Mouse (Mus musculus) kidney, postnatal 0 days (tissue): Measurements from ENCODE around the gene Cd69. TPM values are rescaled to one million over a fixed set of nuclear protein-coding genes. Genes with fewer than 3 reads are reported as not detected.

Experiments
- ATAC-seq: fragments of 200-750 bp; cut with Nextera tagmentation; replicated peaks from 2 replicates; pipeline ENCODE4 v1.8.0; 2017; ENCODE audit warnings: low read depth, moderate number of reproducible peaks, moderate TSS enrichment, moderate library complexity; ENCODE audit not compliant: low FRiP score
- DNase-seq: peaks from one replicate; pipeline ENCODE4 v3.0.0-alpha.2; 2016; ENCODE audit warnings: low spot score
- H3K27ac ChIP-seq: fragments of 300-500 bp; sonication (generic); 2 replicates; pipeline ENCODE4 v1.5.1; 2014; ENCODE audit warnings: mild to moderate bottlenecking
- H3K27me3 ChIP-seq: fragments of 300-500 bp; sonication (generic); 2 replicates; pipeline ENCODE4 v1.6.1; 2014; ENCODE audit warnings: low read length, mixed read lengths; ENCODE audit not compliant: insufficient read depth
- H3K36me3 ChIP-seq: fragments of 300-500 bp; sonication (generic); 2 replicates; pipeline ENCODE4 v1.6.1; 2014; ENCODE audit warnings: low read length, mixed read lengths; ENCODE audit not compliant: insufficient read depth
- H3K4me1 ChIP-seq: fragments of 300-500 bp; sonication (generic); replicated peaks from 2 replicates; pipeline ENCODE4 v1.6.1; 2014; ENCODE audit warnings: antibody characterized with exemption, low read length, mixed read lengths; ENCODE audit not compliant: insufficient read depth
- H3K4me2 ChIP-seq: fragments of 300-500 bp; sonication (generic); 2 replicates; pipeline ENCODE4 v1.6.1; 2014; ENCODE audit warnings: mild to moderate bottlenecking, low read length, moderate library complexity, mixed read lengths
- H3K4me3 ChIP-seq: fragments of 300-500 bp; sonication (generic); replicated peaks from 2 replicates; pipeline ENCODE4 v1.5.1; 2014; ENCODE audit warnings: low read depth, low read length
- H3K9ac ChIP-seq: fragments of 300-500 bp; sonication (generic); 2 replicates; pipeline ENCODE4 v1.6.1; 2014; ENCODE audit warnings: low read depth, low read length
- H3K9me3 ChIP-seq: fragments of 300-500 bp; sonication (generic); replicated peaks from 2 replicates; pipeline ENCODE4 v1.6.1; 2016; ENCODE audit warnings: low read length, inconsistent platforms, mixed read lengths
- CTCF ChIP-seq: IDR thresholded peaks from 2 replicates; pipeline ENCODE4 v1.5.1; 2016; ENCODE audit warnings: antibody characterized with exemption, low read depth, mild to moderate bottlenecking, moderate library complexity
- WGBS: fragments of 180-500 bp; shearing (Covaris S2); extraction: QIAGEN DNeasy Blood & Tissue Kit; methylation state at CpG from one replicate; pipeline ENCODE4 v1.1.7; 2014; 5-methylcytosine and 5-hydroxymethylcytosine counted together
- polyA plus RNA-seq: library from polyadenylated mRNA; unstranded; fragments of >200 nt; fragmentation: Nextera tagmentation; extraction: Ambion mirVana; gene quantifications from 2 replicates; pipeline ENCODE4 v1.2.1, GENCODE M21; 2015

Gene Cd69
- polyA plus RNA-seq, 1 experiment from 2014 or later = not detected

DNA sequence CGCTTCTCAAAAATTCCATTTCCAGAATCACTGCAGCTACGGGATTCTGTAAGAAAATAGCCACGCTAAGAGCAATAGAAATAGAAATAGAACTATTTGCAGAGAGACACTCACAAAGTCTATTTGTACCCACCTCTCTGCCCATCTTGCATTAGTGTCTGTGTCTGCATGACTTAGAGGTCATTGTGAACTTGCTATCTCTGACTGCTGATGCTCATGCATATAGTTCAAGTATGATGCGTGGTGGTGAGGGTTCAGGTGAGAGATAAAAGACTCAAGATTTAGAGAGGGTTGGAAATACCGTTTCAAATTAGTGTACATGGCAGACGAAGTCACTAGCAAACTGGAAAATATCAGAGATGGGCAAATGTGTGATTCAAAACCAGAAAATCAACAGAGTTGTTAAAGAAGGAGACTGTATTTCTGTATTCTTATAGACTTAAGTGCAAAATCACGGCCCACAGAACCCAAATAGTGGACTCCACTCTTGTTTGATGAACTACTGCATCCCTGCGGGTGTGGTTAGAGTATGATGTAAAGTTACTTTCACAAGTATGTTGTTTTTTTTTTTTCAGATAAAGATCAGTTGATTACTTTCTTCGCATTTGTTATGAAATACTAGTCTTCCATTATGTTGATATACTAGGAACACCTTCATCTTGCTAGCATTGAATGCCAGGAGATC, 35.5 kb downstream of the Cd69 start:
- no peak for TF ChIP-seq CTCF
- H3K4me1 ChIP-seq = 0 out of 2 replicates have a peak, but pooled peaks cover 6% of the 10 kb centered on the region
- ATAC-seq = no peak
- no peak overlapping the region for H3K27ac ChIP-seq
- DNase-seq = no peak
- 86% methylated on average over 9 of the region's 9 CpGs for WGBS
- H3K4me2 ChIP-seq = no peak overlapping the region
- no peak overlapping the region for H3K4me3 ChIP-seq
- no peaks in the 10 kb centered on the region for H3K9me3 ChIP-seq
- no peaks in the 10 kb centered on the region for H3K27me3 ChIP-seq
- no peak overlapping the region for H3K9ac ChIP-seq
- no peaks in the 10 kb centered on the region for H3K36me3 ChIP-seq

DNA sequence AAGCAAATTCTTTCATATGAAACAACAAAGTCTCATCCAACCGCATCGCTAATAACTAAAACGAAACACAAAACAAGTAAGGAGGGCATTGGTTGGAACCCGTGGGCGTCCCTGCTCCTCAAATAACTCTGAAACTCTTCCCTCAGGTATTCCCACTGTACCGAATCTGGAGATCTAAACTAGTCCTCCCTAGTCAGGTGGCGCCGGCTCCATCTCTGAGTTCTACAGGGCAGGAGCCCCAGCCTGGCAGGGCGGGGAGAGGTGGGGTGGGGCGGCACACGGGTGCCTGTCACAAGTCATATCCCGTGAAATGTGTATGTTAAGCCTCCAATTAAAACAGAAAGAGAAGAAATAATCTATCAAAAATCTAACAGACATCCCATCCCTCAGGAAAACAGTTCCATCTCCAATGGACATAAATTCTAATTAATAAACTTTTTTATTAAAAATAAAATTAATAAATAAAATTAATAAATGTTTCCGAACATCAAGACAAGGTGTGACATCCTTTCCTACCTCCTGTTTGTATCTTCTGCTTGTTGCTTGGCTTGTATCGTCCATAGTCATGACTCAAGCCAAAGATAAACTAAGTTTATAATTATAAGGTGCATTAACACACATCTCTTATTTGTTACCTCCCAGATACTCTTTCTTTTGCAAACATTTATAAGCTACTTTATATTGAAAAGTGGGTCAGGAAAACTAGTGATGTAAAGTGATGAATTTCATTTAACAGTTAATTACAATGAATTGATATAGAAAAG, 36.8 kb downstream of the Cd69 start:
- H3K4me2 ChIP-seq = peak overlapping the region; percentile 71
- DNase-seq (no peak), ATAC-seq (peak; percentile 73)
- H3K27ac ChIP-seq = peak overlapping the region; percentile 88
- 10% methylated on average over 14 of the region's 14 CpGs for WGBS
- peak overlapping the region; percentile 62 for H3K4me3 ChIP-seq
- no peaks in the 10 kb centered on the region for H3K27me3 ChIP-seq
- no peaks in the 10 kb centered on the region for H3K36me3 ChIP-seq
- H3K4me1 ChIP-seq = 0 out of 2 replicates have a peak, but pooled peaks cover 9% of the 10 kb centered on the region
- H3K9me3 ChIP-seq = no peaks in the 10 kb centered on the region
- peak overlapping the region; percentile 68 for H3K9ac ChIP-seq
- TF ChIP-seq CTCF = no peak

DNA sequence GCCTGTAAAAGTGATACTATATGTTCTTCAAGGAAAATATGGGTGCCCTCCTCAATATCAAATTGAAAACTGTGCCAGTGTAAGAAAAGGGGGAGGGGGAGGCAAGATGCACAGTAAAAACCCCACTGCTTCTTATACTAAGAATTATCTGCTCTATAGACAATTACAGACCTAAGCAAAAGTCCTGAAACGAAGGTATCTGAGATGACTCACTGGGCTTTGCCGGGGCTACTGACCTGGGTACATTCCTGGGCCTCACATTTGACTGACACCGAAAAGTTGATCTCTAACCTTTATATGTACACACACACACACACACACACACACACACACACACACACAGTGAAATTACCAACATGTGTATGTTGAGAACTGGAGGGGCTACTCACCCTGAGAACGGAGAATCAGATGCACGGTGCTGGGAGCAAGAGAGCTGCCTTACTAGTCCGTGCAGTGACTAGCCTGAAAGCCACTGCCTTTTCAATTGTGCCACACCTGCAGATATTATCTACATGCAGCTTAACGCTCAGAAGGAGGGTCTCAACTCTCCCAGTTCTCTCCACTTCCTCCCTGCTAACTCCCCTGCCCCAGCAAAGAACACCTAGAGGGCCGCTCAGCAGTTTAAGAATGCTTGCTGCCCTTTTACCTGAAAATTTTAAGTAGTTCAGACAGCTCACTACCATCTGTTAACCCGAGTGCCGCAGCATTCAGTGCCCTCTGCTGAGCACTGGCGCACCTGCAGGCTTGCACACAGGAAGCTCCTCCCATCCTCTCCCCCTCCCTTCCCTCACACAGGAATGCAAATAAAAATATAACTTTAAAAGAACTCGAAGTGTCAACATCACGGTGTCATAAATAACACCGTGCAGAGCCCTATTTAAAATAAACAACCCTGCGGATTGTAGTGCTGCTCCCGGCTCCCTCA, 37.6 kb downstream of the Cd69 start:
- H3K9ac ChIP-seq = peak overlapping the region; percentile 68
- no peaks in the 10 kb centered on the region for H3K9me3 ChIP-seq
- H3K27me3 ChIP-seq = no peaks in the 10 kb centered on the region
- peak overlapping the region; percentile 88 for H3K27ac ChIP-seq
- peak; percentile 85 for TF ChIP-seq CTCF
- H3K4me2 ChIP-seq = peak overlapping the region; percentile 71
- H3K4me3 ChIP-seq = peak overlapping the region; percentile 62
- ATAC-seq (peak; percentile 95), DNase-seq (peak; percentile 95)
- H3K4me1 ChIP-seq = 0 out of 2 replicates have a peak, but pooled peaks cover 9% of the 10 kb centered on the region
- no peaks in the 10 kb centered on the region for H3K36me3 ChIP-seq
- 15% methylated on average over 16 of the region's 16 CpGs for WGBS

DNA sequence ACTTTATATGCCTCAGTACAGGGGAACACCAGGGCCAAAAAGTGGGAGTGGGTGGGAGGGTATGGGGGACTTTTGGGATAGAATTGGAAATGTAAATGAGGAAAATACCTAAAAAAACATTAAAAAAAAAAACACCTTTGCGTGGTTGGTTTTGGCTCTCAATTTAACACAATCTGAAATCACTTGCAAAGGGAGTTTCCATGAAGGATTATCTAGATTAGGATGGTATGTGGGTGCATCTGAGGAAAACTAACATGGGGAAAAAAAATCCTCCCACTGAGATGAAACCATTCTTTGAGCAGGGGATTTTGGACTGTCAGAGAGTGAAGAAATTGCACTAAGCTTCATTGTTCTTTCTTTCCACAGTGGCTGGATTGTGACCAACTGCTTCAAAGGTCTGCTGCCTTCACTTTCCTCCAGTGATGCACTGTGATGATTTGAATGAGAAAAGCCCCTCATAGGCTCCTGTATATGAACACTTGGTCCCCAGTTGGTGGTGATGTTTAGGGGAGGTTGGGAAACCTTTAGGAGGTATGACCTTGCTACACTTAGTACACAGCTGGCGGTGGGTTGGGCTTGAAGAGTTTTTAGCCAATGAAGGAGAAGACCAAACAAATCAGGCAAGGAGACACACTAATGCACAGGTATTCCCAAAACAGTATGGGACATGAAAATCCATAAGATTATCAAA, 38.4 kb downstream of the Cd69 start:
- no peak for DNase-seq
- no peaks in the 10 kb centered on the region for H3K9me3 ChIP-seq
- no peaks in the 10 kb centered on the region for H3K27me3 ChIP-seq
- H3K27ac ChIP-seq = peak overlapping the region; percentile 88; the same call in 1 of the 2 replicates
- H3K9ac ChIP-seq = no peak overlapping the region
- H3K4me3 ChIP-seq = no peak overlapping the region
- 85% methylated on average over 2 of the region's 2 CpGs for WGBS
- peak overlapping the region; percentile 71 for H3K4me2 ChIP-seq
- H3K4me1 ChIP-seq = 0 out of 2 replicates have a peak, but pooled peaks cover 9% of the 10 kb centered on the region
- ATAC-seq = no peak
- TF ChIP-seq CTCF = no peak
- H3K36me3 ChIP-seq = no peaks in the 10 kb centered on the region

DNA sequence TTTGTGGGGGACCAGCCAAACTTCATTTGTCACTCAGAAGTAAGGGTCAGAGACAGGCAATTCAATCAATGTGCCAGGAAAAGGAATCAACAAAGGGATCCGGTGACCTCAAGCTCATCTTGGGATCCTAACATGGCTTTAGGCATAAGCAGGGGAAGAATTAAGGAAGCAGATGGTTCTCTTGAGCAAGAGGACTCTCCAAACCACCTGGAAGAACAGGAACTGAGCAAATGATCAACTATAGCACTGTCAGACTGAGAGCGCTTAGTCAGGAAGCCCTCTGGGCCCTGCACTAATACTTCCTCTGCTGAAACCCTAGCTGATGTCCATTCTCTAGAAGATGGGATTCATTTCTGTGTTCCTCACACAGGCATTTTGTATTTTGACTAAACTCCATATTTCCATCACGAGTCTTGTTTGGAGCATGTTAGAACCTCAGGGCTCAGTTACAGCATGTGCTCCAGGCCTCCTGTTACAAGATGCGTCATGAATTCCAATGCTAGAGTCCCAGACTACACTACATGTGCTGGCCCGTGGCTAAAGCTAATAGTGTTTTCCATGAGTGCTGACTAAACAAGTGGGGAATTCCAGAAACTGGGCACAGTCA, 39.3 kb downstream of the Cd69 start:
- no peak for DNase-seq
- TF ChIP-seq CTCF = no peak
- H3K4me2 ChIP-seq = no peak overlapping the region

More for the DNA sequence above, 39.3 kb downstream of the Cd69 start:
- no peak for ATAC-seq
- H3K4me3 ChIP-seq = no peak overlapping the region
- no peak overlapping the region for H3K9ac ChIP-seq
- H3K27me3 ChIP-seq = no peaks in the 10 kb centered on the region
- 74% methylated on average over 5 of the region's 5 CpGs for WGBS
- H3K9me3 ChIP-seq = no peaks in the 10 kb centered on the region
- H3K36me3 ChIP-seq = no peaks in the 10 kb centered on the region
- H3K27ac ChIP-seq = peak overlapping the region; percentile 71
- 0 out of 2 replicates have a peak, but pooled peaks cover 9% of the 10 kb centered on the region for H3K4me1 ChIP-seq
